Mouse (Mus musculus): ENCODE data around the gene Ano8.

Ano8 gene

GRCm38 (mm10) chr8:71470146-71470912, 15.4 kb downstream of the Ano8 start:
- peak; percentile 12 for DNase-seq

- peak; percentile 56 for DNase-seq
Measured at GRCm38 (mm10) chr8:71469411-71469810, 16.4 kb downstream of the Ano8 start.

GRCm38 (mm10) chr8:71468916-71469315, 16.8 kb downstream of the Ano8 start, which contains the start of gene Dda1:
Gene Dda1 (plus strand): TSS chr8:71469199.
- DNase-seq = peak; percentile 99

- DNase-seq = peak; percentile 19
Measured at GRCm38 (mm10) chr8:71468001-71468400, 17.8 kb downstream of the Ano8 start.

GRCm38 (mm10) chr8:71467201-71467600, 18.6 kb downstream of the Ano8 start:
- DNase-seq = peak; percentile 13

GRCm38 (mm10) chr8:71466198-71466597, 19.6 kb downstream of the Ano8 start:
- peak; percentile 23 for DNase-seq

- peak; percentile 30 for DNase-seq
Measured at GRCm38 (mm10) chr8:71465733-71466132, 20.0 kb downstream of the Ano8 start.

GRCm38 (mm10) chr8:71464513-71465500, 21.0 kb downstream of the Ano8 start, which contains the start of gene Mrpl34:
Gene Mrpl34 (plus strand): TSS chr8:71464959.
- DNase-seq = peak; percentile 100

- peak; percentile 98 for DNase-seq
Measured at GRCm38 (mm10) chr8:71463188-71464033, 22.4 kb downstream of the Ano8 start, which contains the start of gene Abhd8. Gene Abhd8 (minus strand): TSS chr8:71463655.

GRCm38 (mm10) chr8:71462786-71463185, 23.0 kb downstream of the Ano8 start:
- DNase-seq = peak; percentile 48

- no peak for DNase-seq
Measured at GRCm38 (mm10) chr8:71462191-71462590, 23.6 kb downstream of the Ano8 start.

- DNase-seq = peak; percentile 14
Measured at GRCm38 (mm10) chr8:71461152-71461840, 24.5 kb downstream of the Ano8 start.

GRCm38 (mm10) chr8:71460716-71461115, 25.0 kb downstream of the Ano8 start:
- no peak for DNase-seq

GRCm38 (mm10) chr8:71457659-71458270, 28.0 kb downstream of the Ano8 start:
- no peak for DNase-seq

GRCm38 (mm10) chr8:71456906-71457305, 28.9 kb downstream of the Ano8 start:
- DNase-seq = no peak

- no peak for DNase-seq
Measured at GRCm38 (mm10) chr8:71454668-71455067, 31.1 kb downstream of the Ano8 start.

GRCm38 (mm10) chr8:71452669-71453068, 33.1 kb downstream of the Ano8 start:
- DNase-seq = no peak

GRCm38 (mm10) chr8:71451777-71452176, 34.0 kb downstream of the Ano8 start:
- no peak for DNase-seq

GRCm38 (mm10) chr8:71451337-71451736, 34.4 kb downstream of the Ano8 start:
- DNase-seq = no peak

- no peak for DNase-seq
Measured at GRCm38 (mm10) chr8:71445096-71445495, 40.7 kb downstream of the Ano8 start.

GRCm38 (mm10) chr8:71441404-71441803, 44.4 kb downstream of the Ano8 start:
- peak; percentile 48 for DNase-seq

Data from kidney, adult 9 months (tissue).